Mouse (Mus musculus) heart, adult 2 months (tissue): ENCODE measurements around the gene Ppil6.

Experiments used
- CTCF ChIP-seq: fragments of 200-600 bp; IDR thresholded peaks from 2 replicates; pipeline ENCODE4 v1.8.1; 2022; ENCODE audit warnings: antibody characterized with exemption, mild to moderate bottlenecking, moderate library complexity
- POLR2A ChIP-seq: fragments of 200-500 bp; IDR thresholded peaks from 2 replicates; pipeline ENCODE4 v1.6.1; 2011; ENCODE audit warnings: mild to moderate bottlenecking, low read depth, low read length, control low read depth; ENCODE audit not compliant: insufficient read depth

DNA sequence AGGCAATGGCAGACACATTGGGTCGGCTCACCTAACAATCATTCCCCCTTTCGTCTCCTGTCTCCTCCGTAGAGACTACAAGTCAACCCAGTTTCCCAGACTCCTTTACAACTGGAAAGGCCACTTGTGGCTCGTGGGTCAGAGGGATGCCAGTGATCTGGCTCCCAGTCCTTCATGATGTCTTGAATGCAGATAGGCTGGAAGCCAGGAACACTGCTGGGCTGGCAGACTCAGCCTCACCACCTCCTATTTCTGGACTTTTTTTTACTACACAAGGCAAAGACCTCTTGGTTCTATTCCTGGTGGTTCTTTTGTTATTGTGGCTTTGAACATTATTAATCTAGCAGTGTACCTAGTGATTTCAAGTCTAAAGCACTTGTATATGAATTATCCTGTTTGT lies 24.1 kb downstream of the Ppil6 start:
- TF ChIP-seq POLR2A, result no peak
- TF ChIP-seq CTCF, result no peak
